Mouse (Mus musculus): Measurements from ENCODE around the gene Sctr.

The Sctr gene

DNA sequence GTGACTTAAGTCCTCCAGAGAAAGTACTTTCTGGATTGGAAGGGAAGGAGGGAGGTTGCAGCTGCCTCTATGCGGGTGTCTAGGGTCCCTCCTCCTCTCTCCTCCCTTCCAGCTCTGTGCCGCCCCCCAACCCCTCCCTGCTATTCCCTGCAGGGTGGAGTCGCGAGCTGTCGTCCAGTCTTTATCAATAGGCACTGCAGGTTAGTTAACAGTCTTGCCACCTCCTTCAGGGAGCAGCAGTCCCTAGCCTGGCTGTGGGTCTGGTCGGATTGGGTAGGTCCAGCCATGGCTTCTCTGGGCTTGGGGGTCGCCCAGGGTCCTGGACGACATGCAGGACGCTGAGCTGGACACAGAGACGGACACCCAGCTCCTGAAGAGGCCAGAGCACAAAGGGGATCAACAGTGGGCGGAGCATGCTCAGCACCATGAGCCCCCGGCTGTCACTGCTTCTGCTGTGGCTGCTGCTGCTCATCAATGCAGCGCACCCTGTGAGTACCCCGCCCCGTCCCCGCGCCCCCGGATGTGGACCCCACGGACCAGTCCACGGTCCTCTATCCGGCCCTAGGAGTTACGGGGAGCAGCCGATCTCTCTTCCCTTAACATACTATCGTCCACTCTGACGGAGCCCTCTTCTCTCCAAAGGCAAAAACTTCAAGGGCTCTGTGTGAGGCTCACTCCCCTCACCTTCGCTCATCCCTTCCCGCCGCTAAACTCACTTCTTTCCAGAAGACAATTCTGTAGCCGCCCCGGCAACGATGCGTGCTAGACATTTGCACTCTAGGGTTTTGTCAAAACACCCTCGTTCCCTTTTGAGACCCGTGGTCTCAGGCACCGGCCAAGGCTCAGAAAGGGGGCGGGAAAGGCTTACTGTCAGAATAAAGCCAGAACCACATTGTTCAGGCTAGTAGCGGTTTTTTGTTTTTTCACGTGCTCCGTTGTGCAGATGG is at the start of gene Sctr:
Gene Sctr (plus strand): TSS at position 51 of the 947 bp plus-strand sequence.
- DNase-seq (ENCODE audit: low read depth, low spot score): peak; percentile 20

GRCm38 (mm10) chr1:119957716-119958222 is 48.9 kb upstream of the Sctr start:
- DNase-seq (ENCODE audit: low read depth, low spot score): no peak

DNA sequence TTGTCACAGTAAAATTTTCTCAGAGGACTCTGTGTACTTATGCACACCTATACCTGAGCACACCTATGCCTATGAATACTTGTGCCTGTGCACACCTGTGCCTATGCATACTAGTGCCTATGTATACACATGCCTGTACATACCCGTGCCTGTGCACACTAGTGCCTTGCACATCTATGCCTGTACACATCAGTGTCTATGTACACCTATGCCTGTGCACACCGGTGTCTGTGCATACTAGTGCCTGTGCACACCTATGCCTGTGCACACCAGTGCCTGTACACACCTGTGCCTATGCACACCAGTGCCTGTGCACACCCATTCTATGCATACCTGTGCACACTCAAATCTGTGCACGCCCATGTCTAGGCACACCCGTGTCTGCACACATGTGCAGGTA is 47.2 kb upstream of the Sctr start:
- no peak for DNase-seq (ENCODE audit: low read depth, low spot score)

DNA sequence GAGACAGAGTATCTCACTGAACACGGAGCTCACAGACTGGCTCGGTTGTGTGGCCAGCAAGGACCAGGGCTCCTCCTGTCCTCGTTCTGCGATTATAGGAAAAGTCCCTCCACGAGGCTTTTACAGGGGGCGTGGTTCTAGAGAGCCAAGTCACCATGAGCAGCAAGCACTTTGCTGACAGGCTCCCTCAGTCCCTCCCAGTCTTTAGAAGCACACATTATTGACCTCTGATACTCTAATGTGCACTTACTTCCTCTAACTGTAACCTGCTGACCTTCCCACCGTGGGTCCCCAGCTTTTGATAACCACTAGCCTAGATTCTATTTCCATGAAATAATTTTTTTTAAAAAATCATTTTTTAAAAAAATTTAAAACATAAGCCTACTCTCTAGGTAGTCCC is 46.8 kb upstream of the Sctr start:
- DNase-seq (ENCODE audit: low read depth, low spot score): no peak

DNA sequence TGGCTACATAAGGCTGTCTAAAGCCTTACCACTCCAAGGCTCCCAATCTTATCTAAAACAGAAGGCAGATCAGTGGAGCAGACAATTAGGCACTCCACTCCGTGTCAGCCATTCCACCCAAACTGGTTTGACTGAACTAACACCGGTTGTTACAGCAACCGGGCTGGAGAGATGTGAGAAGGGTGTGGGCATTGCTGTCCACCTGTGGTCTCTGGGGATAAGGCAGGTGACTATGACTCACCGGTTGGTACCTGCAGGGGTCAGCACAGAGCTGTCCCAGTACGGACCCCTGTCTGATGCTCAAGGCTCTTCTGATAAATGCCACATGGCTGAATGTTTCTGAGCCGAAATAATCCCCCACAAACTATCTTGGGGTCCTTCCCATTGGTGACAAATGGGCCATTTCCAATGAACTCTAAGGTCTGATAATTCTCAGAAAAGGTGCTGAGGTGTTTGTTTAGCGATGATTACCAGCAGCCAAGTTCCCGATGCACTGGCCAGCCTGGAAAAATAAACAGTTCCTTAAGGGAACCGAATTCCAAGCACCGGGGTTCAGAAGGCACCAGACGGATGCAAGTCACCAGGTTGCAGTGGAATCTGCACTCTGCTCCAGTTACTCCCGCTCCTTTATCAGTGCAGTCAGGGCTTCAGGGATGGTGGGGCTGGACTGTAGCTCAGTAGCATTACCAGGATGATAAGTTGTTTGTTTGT is 40.7 kb upstream of the Sctr start:
- no peak for DNase-seq (ENCODE audit: low read depth, low spot score)

GRCm38 (mm10) chr1:119973117-119973516 is 33.6 kb upstream of the Sctr start:
- DNase-seq (ENCODE audit: low read depth, low spot score): no peak

- DNase-seq (ENCODE audit: low read depth, low spot score): no peak
Observed at GRCm38 (mm10) chr1:119975141-119975540, 31.6 kb upstream of the Sctr start.

DNA sequence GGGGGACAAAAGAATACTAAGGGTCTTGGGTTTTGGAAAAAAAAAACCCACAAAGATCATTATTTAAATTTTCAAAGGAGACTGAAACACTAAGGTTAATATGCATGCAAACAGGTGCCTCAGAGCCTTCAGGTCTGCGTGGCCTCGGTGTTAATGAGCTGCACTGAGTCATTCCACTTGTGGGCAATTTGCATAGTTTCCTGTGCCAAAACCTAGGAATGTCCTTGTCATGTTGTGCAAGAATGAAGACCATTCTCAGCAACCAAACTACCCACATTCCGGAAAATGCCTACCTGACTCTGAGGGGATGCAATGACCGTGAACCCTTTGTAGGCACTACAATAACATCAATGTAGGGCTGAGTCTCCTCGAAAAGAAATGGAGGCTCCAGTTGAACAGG is 20.1 kb upstream of the Sctr start:
- DNase-seq (ENCODE audit: low read depth, low spot score): no peak

DNA sequence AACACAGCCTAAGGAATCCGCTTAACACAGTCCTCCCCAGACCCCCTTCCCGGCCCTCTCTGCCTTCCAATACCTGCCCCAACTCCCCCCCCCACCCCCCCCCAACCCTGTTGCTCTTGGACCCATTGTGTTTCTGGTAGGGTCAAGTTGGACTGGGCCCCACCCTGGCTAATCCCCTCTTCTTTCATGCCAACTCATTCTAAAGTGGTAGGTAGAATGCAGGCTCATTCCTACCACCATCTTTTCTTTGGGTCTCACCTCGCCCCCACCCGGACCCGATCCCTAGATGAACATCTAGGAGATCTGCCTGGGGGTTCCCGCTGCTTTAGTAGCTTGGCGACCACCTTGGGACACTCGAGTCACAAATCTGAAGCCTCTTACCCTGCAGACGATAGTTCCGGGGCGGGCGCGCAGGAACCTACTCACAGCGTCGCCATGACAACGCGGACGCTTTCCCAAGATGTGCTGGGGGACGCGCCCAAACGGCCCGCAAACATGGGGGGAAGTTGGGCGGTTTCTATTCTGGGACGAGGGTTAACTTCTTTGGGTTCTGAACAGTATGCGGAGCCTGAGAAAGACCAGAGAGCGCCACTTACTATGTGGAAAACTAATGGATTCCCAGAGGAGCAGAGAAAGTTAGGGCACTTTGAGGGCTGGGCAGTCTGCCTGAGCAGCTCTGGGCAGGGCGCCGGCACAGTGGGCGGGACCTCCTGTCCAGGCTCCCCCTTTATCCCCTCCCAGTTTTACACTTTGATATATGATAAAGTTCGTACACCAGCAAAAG is 9.7 kb upstream of the Sctr start, which contains the start of gene Cfap221:
Gene Cfap221 (minus strand): TSS at position 437 of the 784 bp plus-strand sequence.
- DNase-seq (ENCODE audit: low read depth, low spot score): no peak

DNA sequence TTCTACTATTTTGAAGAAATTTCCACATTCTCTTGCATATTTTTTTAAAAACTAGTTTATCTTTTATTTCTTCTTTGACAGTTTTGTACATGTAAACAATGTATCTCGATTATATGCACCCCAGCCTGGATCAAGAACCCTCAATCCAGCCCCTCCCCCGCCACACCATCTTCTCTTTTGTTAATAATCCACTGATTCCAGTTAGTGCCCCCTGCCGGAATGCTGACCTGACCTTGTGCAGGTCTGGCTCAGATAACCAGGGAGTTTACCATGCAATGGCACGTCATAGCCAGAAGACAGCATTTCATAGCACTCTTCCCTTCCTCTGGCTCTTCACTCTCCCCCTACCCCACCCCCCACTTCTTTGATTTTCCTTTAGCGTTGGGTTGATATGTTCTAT is 9.1 kb upstream of the Sctr start:
- DNase-seq (ENCODE audit: low read depth, low spot score): no peak

DNA sequence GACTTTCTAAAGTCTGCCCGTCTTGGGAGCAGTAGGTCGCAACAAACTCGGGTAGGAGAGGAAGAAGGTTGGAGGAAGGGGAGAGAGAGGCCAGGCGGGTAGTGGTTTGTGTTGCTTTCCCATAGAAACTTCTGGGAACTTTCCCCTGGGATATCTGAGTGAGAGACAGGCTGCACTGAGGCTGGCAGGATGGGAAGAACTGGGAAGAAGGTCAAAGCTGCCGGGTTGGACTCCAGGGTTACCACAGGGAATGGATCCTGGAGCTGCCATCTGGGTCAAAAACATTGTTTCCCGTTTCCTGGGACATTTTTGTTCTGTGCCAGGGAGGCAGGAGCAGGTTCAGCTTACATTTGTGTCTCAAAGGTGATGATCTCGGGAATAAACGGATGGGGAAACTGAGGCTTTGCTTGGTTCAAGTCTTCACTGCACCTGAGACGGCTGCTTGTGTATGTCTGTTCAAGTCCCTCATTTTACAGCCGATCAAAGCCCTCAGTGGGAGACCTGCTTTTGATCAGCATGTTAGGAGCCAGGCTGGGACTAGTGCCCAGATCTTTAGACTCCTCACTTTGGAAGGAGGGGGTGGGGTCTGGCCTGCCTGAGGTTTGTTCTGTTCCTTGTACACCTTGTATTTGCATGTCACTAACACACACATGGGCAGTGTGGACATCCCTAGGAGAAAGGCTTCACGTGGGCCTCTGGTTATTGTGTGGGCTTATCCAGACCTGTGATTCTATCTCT is 1.3 kb downstream of the Sctr start:
- no peak for DNase-seq (ENCODE audit: low read depth, low spot score)

DNA sequence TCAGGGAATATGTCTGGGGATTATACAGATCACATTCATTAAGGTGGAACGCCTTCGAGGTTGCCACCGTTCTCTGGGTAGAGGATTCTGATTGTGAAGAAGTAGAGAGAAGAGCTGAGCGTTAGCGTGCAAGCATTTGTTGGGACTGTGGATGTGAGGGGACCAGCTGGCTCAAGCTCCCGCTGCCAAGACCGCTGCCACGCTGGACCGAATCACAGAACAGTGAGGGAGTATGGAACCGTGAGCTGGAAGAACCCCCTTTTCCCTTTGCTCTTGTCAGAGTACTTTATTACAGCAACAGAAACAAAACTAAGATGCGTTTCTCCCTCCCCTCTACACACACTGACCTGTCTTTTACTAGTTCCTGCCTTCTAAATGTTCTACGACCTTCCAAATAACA is 5.9 kb downstream of the Sctr start:
- no peak for DNase-seq (ENCODE audit: low read depth, low spot score)

- peak; percentile 40 for DNase-seq (ENCODE audit: low read depth, low spot score)
Observed at GRCm38 (mm10) chr1:120013111-120013510, 6.4 kb downstream of the Sctr start.

GRCm38 (mm10) chr1:120016240-120016639 is 9.5 kb downstream of the Sctr start:
- no peak for DNase-seq (ENCODE audit: low read depth, low spot score)

GRCm38 (mm10) chr1:120018900-120019299 is 12.2 kb downstream of the Sctr start:
- DNase-seq (ENCODE audit: low read depth, low spot score): no peak

GRCm38 (mm10) chr1:120019428-120019827 is 12.7 kb downstream of the Sctr start:
- DNase-seq (ENCODE audit: low read depth, low spot score): no peak

DNA sequence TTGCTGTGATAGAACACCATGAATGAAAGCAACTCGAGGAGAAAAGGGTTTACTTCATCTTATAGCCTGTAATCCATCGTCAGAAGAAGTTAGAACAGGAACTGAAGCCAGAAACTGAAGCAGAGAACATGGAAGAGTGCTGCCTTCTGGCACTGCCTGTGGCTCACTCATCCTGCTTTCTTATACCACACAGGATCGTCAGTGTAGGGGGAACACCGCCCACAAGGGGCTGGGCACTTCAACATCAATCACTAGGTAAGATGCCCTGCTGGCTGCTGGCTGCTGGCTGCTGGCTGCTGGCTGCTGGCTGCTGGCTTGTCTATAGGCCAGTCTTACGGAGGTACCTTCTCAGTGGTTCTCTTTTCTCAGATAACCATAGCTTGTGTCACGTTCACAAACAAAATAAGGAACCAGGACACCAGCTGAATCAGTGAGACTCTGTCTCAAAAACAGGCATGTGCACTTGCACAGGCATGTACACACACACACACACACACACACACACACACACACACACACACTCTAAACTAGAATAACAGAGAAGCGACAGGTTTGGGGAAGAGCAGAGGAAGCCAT is 13.7 kb downstream of the Sctr start:
- no peak for DNase-seq (ENCODE audit: low read depth, low spot score)

GRCm38 (mm10) chr1:120021951-120022350 is 15.3 kb downstream of the Sctr start:
- DNase-seq (ENCODE audit: low read depth, low spot score): no peak

GRCm38 (mm10) chr1:120024331-120025049 is 17.8 kb downstream of the Sctr start:
- DNase-seq (ENCODE audit: low read depth, low spot score): no peak

- no peak for DNase-seq (ENCODE audit: low read depth, low spot score)
Observed at GRCm38 (mm10) chr1:120025050-120025439, 18.4 kb downstream of the Sctr start.
